Comparison of ENCODE assay signal across 8 mouse cellular contexts in the genomic region with DNA sequence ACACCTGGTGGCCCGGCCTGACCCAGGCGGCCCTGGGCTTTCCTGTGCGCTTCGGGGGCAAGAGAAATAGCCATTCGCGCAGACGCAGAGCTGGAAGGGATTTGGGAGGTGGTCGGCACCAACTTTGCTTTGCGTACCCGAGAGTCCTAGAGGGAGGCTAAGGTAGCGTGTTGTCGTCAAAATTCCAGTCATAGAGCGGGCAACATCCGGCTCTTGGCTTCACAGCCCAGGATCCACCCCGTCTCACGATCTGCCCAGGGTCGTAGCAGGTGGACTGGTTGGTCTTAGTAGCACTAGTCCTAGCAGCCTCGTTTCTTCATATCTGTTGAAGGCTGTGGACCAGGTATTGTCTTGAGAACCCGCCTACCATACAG. TPM values are rescaled to one million over a fixed set of nuclear protein-coding genes. Genes with fewer than 3 reads are reported as not detected.
DNase-seq lines count a peak whose midpoint lies in the region; ATAC-seq and TF ChIP-seq lines count a peak whose summit lies in the region.

No protein-coding gene starts in this region.

- H3K9me3 ChIP-seq in lung, embryonic 14.5 days (ENCODE audit: low read depth, low read length): no peaks in the 10 kb centered on the region

- peak overlapping the region; percentile 96 for H3K4me3 ChIP-seq in lung, embryonic 14.5 days (ENCODE audit: low read depth, low read length)
- H3K4me3 ChIP-seq in small intestine, adult 2 months (ENCODE audit: low read depth, low read length): peak overlapping the region; percentile 84

- no peak for TF ChIP-seq POLR2A in small intestine, adult 2 months (IDR thresholded peaks at IDR 0.05; ENCODE audit: low read depth, low read length)

- H3K27ac ChIP-seq in lung, embryonic 14.5 days (ENCODE audit: low read depth): peak overlapping the region; percentile 86
- peak overlapping the region; percentile 55 for H3K27ac ChIP-seq in small intestine, adult 2 months (ENCODE audit: insufficient read depth, low read depth, low read length)

- H3K36me3 ChIP-seq in lung, embryonic 14.5 days (ENCODE audit: insufficient read depth): no peaks in the 10 kb centered on the region
- H3K36me3 ChIP-seq in small intestine, adult 2 months (ENCODE audit: control insufficient read depth, insufficient read depth, low read length): 0 out of 2 replicates have a peak, but pooled peaks cover 3% of the 10 kb centered on the region

- TF ChIP-seq CTCF in lung, embryonic 14.5 days (IDR thresholded peaks at IDR 0.05; ENCODE audit: low read depth): no peak
- no peak for TF ChIP-seq CTCF in small intestine, adult 2 months (IDR thresholded peaks at IDR 0.05; ENCODE audit: extremely low read depth, insufficient read length, insufficient replicate concordance, low read depth, low read length)

- H3K9ac ChIP-seq in lung, embryonic 14.5 days: peak overlapping the region; percentile 93

- WGBS in lung, embryonic 14.5 days: 1% methylated on average over 19 of the region's 19 CpGs
- WGBS in small intestine, adult 2 months: under 1% methylated on average over 19 of the region's 19 CpGs

- DNase-seq in right cerebral cortex, adult 2 months (ENCODE audit: low spot score in 2 of 2): peak; percentile 23 to 29
- DNase-seq in right cerebral cortex, postnatal 36 days (ENCODE audit: low spot score in 2 of 2): no peak
- peak; percentile 19 for DNase-seq in c-Kit-positive CD71-positive TER-119-negative erythroid progenitor cells, embryonic 14.5 days (ENCODE audit: low read depth)
- no peak for DNase-seq in lung, embryonic 14.5 days
- DNase-seq in gastrocnemius, postnatal 25 days: no peak
- no peak for DNase-seq in urinary bladder, postnatal 10 days (ENCODE audit: low spot score)

- H3K4me1 ChIP-seq in lung, embryonic 14.5 days (ENCODE audit: insufficient read depth): peaks cover 4% of the 10 kb centered on the region; the same call in 1 of the 2 replicates
- peaks cover 4% of the 10 kb centered on the region; the same call in 1 of the 2 replicates for H3K4me1 ChIP-seq in small intestine, adult 2 months (ENCODE audit: control insufficient read depth, insufficient read depth, insufficient read length, low read length)

- no peaks in the 10 kb centered on the region for H3K27me3 ChIP-seq in lung, embryonic 14.5 days (ENCODE audit: insufficient read depth, low read length)
- H3K27me3 ChIP-seq in small intestine, adult 2 months (ENCODE audit: control insufficient read depth, insufficient read depth, low read length): no peaks in the 10 kb centered on the region

- peak; percentile 15 to 27; a peak in 2 of 4 replicates for ATAC-seq in hematopoietic stem cell, adult 5-6 weeks (replicated peaks in 1 of 2; ENCODE audit: insufficient read depth in 1 of 2, low FRiP score in 2 of 2, low TSS enrichment in 1 of 2, low read depth in 1 of 2, poor library complexity in 2 of 2, severe bottlenecking in 2 of 2)
- peak; percentile 77 for ATAC-seq in lung, embryonic 14.5 days (ENCODE audit: insufficient read depth)

- H3K4me2 ChIP-seq in lung, embryonic 14.5 days: peak overlapping the region; percentile 92

RNA-seq across cellular contexts. Expression of a gene that starts 0.5 kb away (rescaled TPM):
- 29.0 and 62.0 TPM in 2 replicates for total RNA-seq in hematopoietic stem cell, adult 5-6 weeks (2017)
- 69.7 and 75.3 TPM in 2 replicates for polyA plus RNA-seq in lung, embryonic 14.5 days (2014; fragmentation: Nextera tagmentation; extraction: Ambion mirVana)
- 19.2 and 31.2 TPM in 2 replicates for polyA plus RNA-seq in small intestine, adult 2 months (2012; rRNA removed)
- 10 to 100 TPM; 41.5 to 44.0 TPM for total RNA-seq in gastrocnemius, postnatal 25 days (2021)

RNA-seq across cellular contexts. Expression of a gene that starts 37.8 kb away (rescaled TPM):
- 0.81 TPM in 1 of 2 replicates, not detected in the other for total RNA-seq in hematopoietic stem cell, adult 5-6 weeks (2017)
- 0.21 and 0.35 TPM in 2 replicates for polyA plus RNA-seq in lung, embryonic 14.5 days (2014; fragmentation: Nextera tagmentation; extraction: Ambion mirVana)
- polyA plus RNA-seq in small intestine, adult 2 months (2012; rRNA removed): 2.0 and 3.1 TPM in 2 replicates
- total RNA-seq in gastrocnemius, postnatal 25 days (2021): under 1 TPM; 0.87 to 0.96 TPM

Comparison
In these comparisons a context has a peak if more than half of its experiments do, and no peak if none do; other contexts are left out.
1. DNase-seq: peak in right cerebral cortex, adult 2 months (2 of 2) and c-Kit-positive CD71-positive TER-119-negative erythroid progenitor cells, embryonic 14.5 days (single experiment); none in right cerebral cortex, postnatal 36 days (0 of 2), lung, embryonic 14.5 days (single experiment), gastrocnemius, postnatal 25 days (single experiment) and urinary bladder, postnatal 10 days (single experiment).